Mouse (Mus musculus) gastrocnemius, postnatal 36 days (tissue): Measurements from ENCODE around the gene Serpinf2. TPM values are rescaled to one million over a fixed set of nuclear protein-coding genes. Genes with fewer than 3 reads are reported as not detected.
A peak's percentile ranks its signal among the peaks of the same experiment; 100 is the strongest.

Experiments
- DNase-seq, 2 experiments: peaks; one replicate each; pipeline ENCODE4 v3.0.0; 2022
- intact Hi-C: fragments of 180-260 bp; cut with DNase I; formaldehyde crosslinking; loops from one replicate; pipeline ENCODE4 v1.15.1; 2025
- total RNA-seq, 2 experiments: library from RNA; stranded (reverse); gene quantifications; 2 replicates each; pipeline ENCODE4 v1.2.3; 2021

Serpinf2 gene
- total RNA-seq, 2 experiments from 2014 or later: not detected

- no peak for DNase-seq
- intact Hi-C loops: no loop called here
Measured at GRCm38 (mm10) chr11:75438804-75439203, 587 bp downstream of the Serpinf2 start.

GRCm38 (mm10) chr11:75438194-75438593, 1.2 kb downstream of the Serpinf2 start:
- DNase-seq: no peak
- intact Hi-C loops: no loop called here

GRCm38 (mm10) chr11:75434138-75434537, 5.3 kb downstream of the Serpinf2 start:
- intact Hi-C loops: no loop called here
- DNase-seq: no peak

- peak; percentile 62 to 74 for DNase-seq
- intact Hi-C loops: no loop called here
Measured at GRCm38 (mm10) chr11:75431307-75431706, 8.1 kb downstream of the Serpinf2 start.

GRCm38 (mm10) chr11:75429019-75429705, 10.2 kb downstream of the Serpinf2 start:
- intact Hi-C loops: no loop called here
- no peak for DNase-seq

GRCm38 (mm10) chr11:75424459-75424858, 14.9 kb downstream of the Serpinf2 start:
- intact Hi-C loops: no loop called here
- no peak for DNase-seq

- intact Hi-C loops: no loop called here
Measured at GRCm38 (mm10) chr11:75424033-75424432, 15.4 kb downstream of the Serpinf2 start.

GRCm38 (mm10) chr11:75423091-75423490, 16.3 kb downstream of the Serpinf2 start:
- intact Hi-C loops: no loop called here
- DNase-seq: no peak

More at GRCm38 (mm10) chr11:75424033-75424432, 15.4 kb downstream of the Serpinf2 start:
- DNase-seq: no peak

- intact Hi-C loops: no loop called here
- DNase-seq: no peak
Measured at GRCm38 (mm10) chr11:75422013-75422792, 17.2 kb downstream of the Serpinf2 start, which contains the start of gene Serpinf1. Gene Serpinf1, minus strand, starts transcription at chr11:75422701.

GRCm38 (mm10) chr11:75421375-75422012, 17.9 kb downstream of the Serpinf2 start:
- intact Hi-C loops: no loop called here
- DNase-seq: peak; percentile 35 to 49

- DNase-seq: no peak
- intact Hi-C loops: no loop called here
Measured at GRCm38 (mm10) chr11:75420810-75421374, 18.5 kb downstream of the Serpinf2 start.

GRCm38 (mm10) chr11:75420037-75420436, 19.4 kb downstream of the Serpinf2 start:
- DNase-seq: no peak
- intact Hi-C loops: no loop called here

- DNase-seq: no peak
- intact Hi-C loops: no loop called here
Measured at GRCm38 (mm10) chr11:75415994-75416393, 23.4 kb downstream of the Serpinf2 start.

- intact Hi-C loops: no loop called here
- no peak for DNase-seq
Measured at GRCm38 (mm10) chr11:75415096-75415495, 24.3 kb downstream of the Serpinf2 start.

GRCm38 (mm10) chr11:75410591-75410990, 28.8 kb downstream of the Serpinf2 start:
- DNase-seq: no peak
- intact Hi-C loops: no loop called here

GRCm38 (mm10) chr11:75409679-75410575, 29.5 kb downstream of the Serpinf2 start:
- intact Hi-C loops: no loop called here
- DNase-seq: no peak

- intact Hi-C loops: no loop called here
- DNase-seq: peak in 1 of 2 experiments; percentile 34
Measured at GRCm38 (mm10) chr11:75406865-75407264, 32.5 kb downstream of the Serpinf2 start.

GRCm38 (mm10) chr11:75406104-75406503, 33.3 kb downstream of the Serpinf2 start:
- intact Hi-C loops: no loop called here
- no peak for DNase-seq

GRCm38 (mm10) chr11:75404801-75405200, 34.6 kb downstream of the Serpinf2 start:
- DNase-seq: no peak
- intact Hi-C loops: loop anchor here (5.0 kb wide), 2 partner anchors 48 to 102 kb away; partner anchors contain the start of gene Wdr81
